8 mouse cellular contexts compared by ENCODE assay signal in genomic region chr1:189921818-189922592, GRCm38 (mm10). TPM values are rescaled to one million over a fixed set of nuclear protein-coding genes. Genes with fewer than 3 reads are reported as not detected.
DNase-seq lines count a peak whose midpoint lies in the region; ATAC-seq and TF ChIP-seq lines count a peak whose summit lies in the region.

Gene Smyd2 (minus strand): TSS chr1:189922363.

- H3K36me3 ChIP-seq in heart, embryonic 10.5 days = no peaks in the 10 kb centered on the region
- no peaks in the 10 kb centered on the region for H3K36me3 ChIP-seq in kidney, embryonic 14.5 days (ENCODE audit: control insufficient read depth, insufficient read depth, low read length)
- no peaks in the 10 kb centered on the region for H3K36me3 ChIP-seq in midbrain, postnatal 0 days (ENCODE audit: insufficient read depth, low read length)
- no peaks in the 10 kb centered on the region for H3K36me3 ChIP-seq in splenic B cell, adult 2 months (ENCODE audit: control insufficient read depth, insufficient read depth, low read length, poor library complexity, severe bottlenecking)

- WGBS in heart, embryonic 10.5 days = under 1% methylated on average over 79 of the region's 90 CpGs
- under 1% methylated on average over 70 of the region's 90 CpGs for WGBS in kidney, embryonic 14.5 days
- 0% methylated on average over 67 of the region's 90 CpGs for WGBS in midbrain, postnatal 0 days

- peak within 1 kb of the TSS; percentile 80 for H3K4me2 ChIP-seq in kidney, embryonic 14.5 days (replicated peaks; ENCODE audit: low read depth, low read length)
- peak within 1 kb of the TSS; percentile 94 for H3K4me2 ChIP-seq in midbrain, postnatal 0 days (ENCODE audit: low read depth, low read length, poor library complexity, severe bottlenecking)

- H3K4me3 ChIP-seq in bone marrow macrophage, adult 2 months (ENCODE audit: insufficient read depth, low read length) = peak within 1 kb of the TSS; percentile 94
- peak within 1 kb of the TSS; percentile 70 for H3K4me3 ChIP-seq in embryonic fibroblast, embryonic 13.5 days (ENCODE audit: insufficient read depth, low read length)
- H3K4me3 ChIP-seq in heart, embryonic 10.5 days = peak within 1 kb of the TSS; percentile 93
- peak within 1 kb of the TSS; percentile 73 for H3K4me3 ChIP-seq in kidney, embryonic 14.5 days (ENCODE audit: low read length)
- H3K4me3 ChIP-seq in midbrain, postnatal 0 days (ENCODE audit: low read depth, low read length) = peak within 1 kb of the TSS; percentile 63

- DNase-seq in B cell, adult 2 months = peak; percentile 20 to 37
- DNase-seq in heart, embryonic 10.5 days (ENCODE audit: low spot score) = peak; percentile 89
- DNase-seq in liver = peak; percentile 79
- DNase-seq in midbrain, postnatal 0 days (ENCODE audit: low spot score) = peak; percentile 78
- DNase-seq in splenic B cell, adult 2 months (ENCODE audit: low read depth, low spot score) = peak; percentile 59

- H3K9ac ChIP-seq in kidney, embryonic 14.5 days (ENCODE audit: low read depth, low read length) = peak within 1 kb of the TSS; percentile 87
- H3K9ac ChIP-seq in midbrain, postnatal 0 days (replicated peaks; ENCODE audit: low read length, poor library complexity, severe bottlenecking) = peak within 1 kb of the TSS; percentile 77

- peak; percentile 91 for ATAC-seq in kidney, embryonic 14.5 days (ENCODE audit: low FRiP score, low TSS enrichment)
- ATAC-seq in midbrain, postnatal 0 days (ENCODE audit: low FRiP score) = peak; percentile 86

- peaks cover 14% of the 10 kb centered on the region for H3K4me1 ChIP-seq in bone marrow macrophage, adult 2 months (ENCODE audit: control insufficient read depth, insufficient read depth, low read length)
- H3K4me1 ChIP-seq in embryonic fibroblast, embryonic 13.5 days (ENCODE audit: control insufficient read depth, insufficient read depth, low read length) = peaks cover 12% of the 10 kb centered on the region
- peaks cover 87% of the 10 kb centered on the region for H3K4me1 ChIP-seq in heart, embryonic 10.5 days
- peaks cover 14% of the 10 kb centered on the region; the same call in 1 of the 2 replicates for H3K4me1 ChIP-seq in kidney, embryonic 14.5 days (ENCODE audit: control insufficient read depth, insufficient read depth, low read length)
- H3K4me1 ChIP-seq in midbrain, postnatal 0 days (ENCODE audit: insufficient read depth, low read length) = peaks cover 14% of the 10 kb centered on the region; the same call in 1 of the 2 replicates

- H3K9me3 ChIP-seq in heart, embryonic 10.5 days = no peaks in the 10 kb centered on the region
- H3K9me3 ChIP-seq in kidney, embryonic 14.5 days (ENCODE audit: control insufficient read depth, low read length) = no peaks in the 10 kb centered on the region
- no peaks in the 10 kb centered on the region for H3K9me3 ChIP-seq in midbrain, postnatal 0 days (ENCODE audit: low read length)

- no peak; the same call in 1 of the 2 replicates for TF ChIP-seq POLR2A in bone marrow macrophage, adult 2 months (IDR thresholded peaks at IDR 0.05; ENCODE audit: borderline replicate concordance, low read depth, low read length)
- TF ChIP-seq POLR2A in embryonic fibroblast, embryonic 13.5 days (IDR thresholded peaks at IDR 0.05; ENCODE audit: low read depth, low read length) = no peak; the same call in none of the 2 replicates

- H3K27me3 ChIP-seq in heart, embryonic 10.5 days (ENCODE audit: insufficient read depth, poor library complexity, severe bottlenecking) = no peaks in the 10 kb centered on the region
- no peaks in the 10 kb centered on the region for H3K27me3 ChIP-seq in kidney, embryonic 14.5 days (ENCODE audit: control insufficient read depth, insufficient read depth, low read length)
- H3K27me3 ChIP-seq in midbrain, postnatal 0 days (ENCODE audit: insufficient read depth, low read length) = no peaks in the 10 kb centered on the region
- H3K27me3 ChIP-seq in splenic B cell, adult 2 months (ENCODE audit: control insufficient read depth, insufficient read depth, low read length, poor library complexity, severe bottlenecking) = no peaks in the 10 kb centered on the region

- peak within 1 kb of the TSS; percentile 8; the same call in 1 of the 2 replicates for H3K27ac ChIP-seq in bone marrow macrophage, adult 2 months (ENCODE audit: insufficient read depth, low read depth, low read length)
- no peak within 1 kb of the TSS for H3K27ac ChIP-seq in embryonic fibroblast, embryonic 13.5 days (ENCODE audit: insufficient read depth, low read length)
- H3K27ac ChIP-seq in heart, embryonic 10.5 days = peak within 1 kb of the TSS; percentile 98
- peak within 1 kb of the TSS; percentile 65 for H3K27ac ChIP-seq in kidney, embryonic 14.5 days (ENCODE audit: low read depth, low read length)
- H3K27ac ChIP-seq in midbrain, postnatal 0 days (ENCODE audit: low read depth, low read length) = peak within 1 kb of the TSS; percentile 44; the same call in 1 of the 2 replicates

- TF ChIP-seq CTCF in bone marrow macrophage, adult 2 months (IDR thresholded peaks at IDR 0.05; ENCODE audit: low read depth, low read length) = no peak
- TF ChIP-seq CTCF in embryonic fibroblast, embryonic 13.5 days (IDR thresholded peaks at IDR 0.05; ENCODE audit: borderline replicate concordance, insufficient read depth, low read length) = no peak
- TF ChIP-seq CTCF in midbrain, postnatal 0 days (IDR thresholded peaks at IDR 0.05) = no peak; the same call in 1 of the 2 replicates

RNA-seq across cellular contexts. Expression of gene Smyd2, which starts in this region (rescaled TPM):
- 17.2 and 17.3 TPM in 2 replicates for polyA plus RNA-seq in bone marrow macrophage, adult 2 months (2012; ENCODE audit: insufficient read depth, insufficient read length, missing spikeins)
- polyA plus RNA-seq in embryonic fibroblast, embryonic 13.5 days (2011; ENCODE audit: insufficient read length, low read depth, missing spikeins) = 47.4 and 48.6 TPM in 2 replicates
- 129 and 183 TPM in 2 replicates for polyA plus RNA-seq in heart, embryonic 10.5 days (2016; fragmentation: Nextera tagmentation; extraction: Ambion mirVana)
- 85.6 and 93.3 TPM in 2 replicates for polyA plus RNA-seq in kidney, embryonic 14.5 days (2014; fragmentation: Nextera tagmentation; extraction: Ambion mirVana)
- 62.3 and 66.3 TPM in 2 replicates for total RNA-seq in midbrain, postnatal 0 days (2014; rRNA removed)
- 88.7 and 91.9 TPM in 2 replicates for polyA plus RNA-seq in midbrain, postnatal 0 days (2015; fragmentation: Nextera tagmentation; extraction: Ambion mirVana)

Comparison
In these comparisons a context has a peak if more than half of its experiments do, and no peak if none do; other contexts are left out.
1. DNase-seq: peak in every context shown above with its lines; median percentile 89 in heart, embryonic 10.5 days; 79 in liver; 78 in midbrain, postnatal 0 days; 59 in splenic B cell, adult 2 months; 28 in B cell, adult 2 months.